Mouse (Mus musculus): ENCODE measurements around the gene Bri3. TPM values are rescaled to one million over a fixed set of nuclear protein-coding genes. Genes with fewer than 3 reads are reported as not detected.
A peak's percentile ranks its signal among the peaks of the same experiment; 100 is the strongest.

Gene Bri3
- total RNA-seq, 2 experiments from 2014 or later = 149 to 160 TPM

GRCm38 (mm10) chr5:144261829-144262228, 17.6 kb downstream of the Bri3 start:
- no peak for DNase-seq

GRCm38 (mm10) chr5:144263082-144263481, 18.8 kb downstream of the Bri3 start:
- DNase-seq = no peak

GRCm38 (mm10) chr5:144263496-144263895, 19.3 kb downstream of the Bri3 start:
- DNase-seq = no peak

GRCm38 (mm10) chr5:144267535-144268241, 23.5 kb downstream of the Bri3 start:
- peak; percentile 74 to 77 for DNase-seq

GRCm38 (mm10) chr5:144269926-144270325, 25.7 kb downstream of the Bri3 start:
- DNase-seq = no peak

- DNase-seq = no peak
Measured at GRCm38 (mm10) chr5:144270420-144270819, 26.2 kb downstream of the Bri3 start.

- peak; percentile 44 to 55 for DNase-seq
Measured at GRCm38 (mm10) chr5:144271118-144271517, 26.9 kb downstream of the Bri3 start.

- DNase-seq = no peak
Measured at GRCm38 (mm10) chr5:144271772-144272171, 27.5 kb downstream of the Bri3 start.

- DNase-seq = peak in 1 of 2 experiments; percentile 47
Measured at GRCm38 (mm10) chr5:144274904-144275303, 30.7 kb downstream of the Bri3 start.

GRCm38 (mm10) chr5:144276898-144277630, 32.8 kb downstream of the Bri3 start:
- peak in 1 of 2 experiments; percentile 19 for DNase-seq

- DNase-seq = no peak
Measured at GRCm38 (mm10) chr5:144278374-144278960, 34.2 kb downstream of the Bri3 start.

- no peak for DNase-seq
Measured at GRCm38 (mm10) chr5:144279081-144279541, 34.9 kb downstream of the Bri3 start.

- DNase-seq = no peak
Measured at GRCm38 (mm10) chr5:144279926-144280325, 35.7 kb downstream of the Bri3 start.

GRCm38 (mm10) chr5:144282470-144283260, 38.4 kb downstream of the Bri3 start:
- no peak for DNase-seq

GRCm38 (mm10) chr5:144283551-144284031, 39.4 kb downstream of the Bri3 start:
- DNase-seq = peak; percentile 51 to 54

GRCm38 (mm10) chr5:144284599-144284998, 40.4 kb downstream of the Bri3 start:
- DNase-seq = no peak

- DNase-seq = no peak
Measured at GRCm38 (mm10) chr5:144286591-144287266, 42.5 kb downstream of the Bri3 start.

GRCm38 (mm10) chr5:144287267-144287820, 43.1 kb downstream of the Bri3 start:
- no peak for DNase-seq

GRCm38 (mm10) chr5:144288391-144288790, 44.2 kb downstream of the Bri3 start:
- DNase-seq = peak in 1 of 2 experiments; percentile 35

GRCm38 (mm10) chr5:144289769-144290440, 45.7 kb downstream of the Bri3 start:
- peak; percentile 54 to 60 for DNase-seq
